Mouse (Mus musculus) spleen, postnatal 10 days (tissue): ENCODE measurements around the gene Cd2.
A peak's percentile ranks its signal among the peaks of the same experiment; 100 is the strongest.

ENCODE experiments used
- DNase-seq, 2 experiments: peaks; one replicate each; pipeline ENCODE4 v3.0.0; 2021 to 2022; ENCODE audit warnings: low spot score in 2 of 2

Gene Cd2

DNA sequence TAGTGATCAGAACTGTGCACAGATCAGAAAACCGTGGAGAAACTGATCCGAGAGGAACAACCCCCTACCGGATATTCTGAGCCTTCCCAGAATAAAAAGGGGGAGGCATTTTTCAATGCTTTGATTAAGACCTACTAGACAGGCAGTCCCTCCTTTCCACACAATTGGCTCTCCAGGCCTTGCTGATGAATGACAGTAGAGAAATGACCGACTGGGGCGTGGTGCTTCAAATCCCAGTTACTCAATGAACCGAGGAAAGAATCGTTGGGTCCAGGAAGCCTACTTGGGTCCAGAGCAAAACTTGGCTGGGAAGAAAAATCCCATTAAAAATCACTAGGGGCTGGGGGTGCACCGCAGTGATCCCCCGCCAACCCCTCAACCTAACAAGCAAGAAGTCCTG, 57.5 kb downstream of the Cd2 start:
- DNase-seq, result no peak

DNA sequence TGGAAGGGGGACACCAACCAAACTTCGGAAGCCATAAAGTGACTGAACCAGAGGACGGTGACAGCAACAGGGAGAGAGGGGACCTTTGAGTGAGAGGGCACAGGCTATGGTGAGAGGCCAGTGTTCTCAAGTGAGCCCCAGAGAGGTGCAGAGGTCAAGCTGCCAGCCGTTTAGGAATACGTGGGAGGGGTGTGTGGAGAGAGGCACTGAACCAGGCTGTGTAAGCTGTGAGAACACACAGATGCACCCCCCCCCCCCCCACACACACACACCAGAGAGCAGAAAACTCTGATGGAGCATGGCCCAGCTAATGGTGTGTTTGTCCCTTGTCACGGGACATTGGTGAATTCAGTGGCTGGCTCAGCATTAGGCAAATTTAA, 58.2 kb downstream of the Cd2 start:
- no peak for DNase-seq

DNA sequence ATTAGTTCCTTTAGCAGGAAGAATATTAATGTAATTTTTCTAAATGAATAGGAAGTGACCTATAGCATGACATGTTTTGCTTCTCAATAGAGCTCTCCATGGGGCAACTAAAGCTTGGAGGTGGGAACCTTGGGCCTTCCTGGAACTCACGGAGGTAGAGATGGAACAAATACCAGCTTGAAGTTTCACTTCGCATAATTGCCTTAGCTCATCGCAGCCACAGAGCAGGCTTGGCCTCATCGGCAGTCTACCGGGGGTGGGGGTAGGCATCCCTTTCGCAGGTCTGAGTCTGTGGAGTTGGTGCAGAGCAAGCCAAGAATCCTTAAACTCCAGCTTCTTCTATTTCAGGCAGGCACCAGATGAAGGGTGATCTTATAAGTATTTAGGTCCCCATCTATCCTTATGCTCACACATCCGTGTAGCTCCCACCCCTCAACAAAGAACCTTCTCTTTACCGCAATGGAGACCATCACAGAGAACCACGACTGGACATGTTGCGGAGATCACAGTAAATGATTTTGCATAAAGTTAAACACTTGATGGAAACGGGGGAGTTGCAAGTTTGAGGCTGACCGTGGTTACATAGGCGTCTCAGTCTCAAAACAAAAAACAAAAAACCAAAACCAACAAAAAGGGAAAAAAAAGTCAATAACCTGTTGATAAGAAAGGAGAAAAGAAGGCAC, 58.7 kb downstream of the Cd2 start:
- peak in 1 of 2 experiments; percentile 41 for DNase-seq

DNA sequence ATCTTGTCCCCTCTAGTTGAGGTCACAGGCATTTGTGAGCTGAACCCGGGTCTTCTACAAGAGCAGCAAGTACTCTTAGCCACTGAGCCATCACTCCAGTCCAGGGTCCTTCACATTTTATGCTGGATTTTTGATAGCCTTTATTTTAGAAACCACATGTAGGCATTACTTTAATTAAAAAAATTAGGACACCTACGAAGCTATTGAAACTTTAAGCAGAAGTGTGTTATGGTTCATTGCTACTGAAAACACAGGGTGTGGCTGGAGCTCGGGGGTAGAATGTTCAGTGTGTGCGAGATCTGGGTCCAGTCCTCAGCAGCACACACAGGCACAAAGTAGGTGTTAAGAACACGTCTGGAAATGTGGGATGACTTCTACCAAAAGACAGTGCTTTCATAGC, 59.7 kb downstream of the Cd2 start:
- DNase-seq, result peak in 1 of 2 experiments; percentile 21
